Mouse (Mus musculus) stomach, embryonic 15.5 days (tissue): ENCODE data around the gene Hist1h2bf. TPM values are rescaled to one million over a fixed set of nuclear protein-coding genes. Genes with fewer than 3 reads are reported as not detected.
A peak's percentile ranks its signal among the peaks of the same experiment; 100 is the strongest.
"Not testable (repeated sequence)": the region's sequence is repeated elsewhere in the genome, so short reads cannot be mapped to it uniquely, and the experiment has no call there.

Experiments used
- ATAC-seq: fragments of 200-750 bp; cut with Nextera tagmentation; 2 replicates; pipeline ENCODE4 v1.8.0; 2017; ENCODE audit warnings: low read depth, moderate number of reproducible peaks, moderate TSS enrichment; ENCODE audit not compliant: insufficient read depth, low FRiP score
- H3K27ac ChIP-seq: fragments of 300-500 bp; sonication (generic); 2 replicates; pipeline ENCODE4 v1.5.1; 2015; ENCODE audit warnings: mild to moderate bottlenecking, inconsistent platforms
- H3K27me3 ChIP-seq: fragments of 300-500 bp; sonication (generic); replicated peaks from 2 replicates; pipeline ENCODE4 v1.6.1; 2015; ENCODE audit warnings: inconsistent platforms
- H3K36me3 ChIP-seq: fragments of 300-500 bp; sonication (generic); 2 replicates; pipeline ENCODE4 v1.6.1; 2015; ENCODE audit warnings: inconsistent platforms
- H3K4me1 ChIP-seq: fragments of 300-500 bp; sonication (generic); 2 replicates; pipeline ENCODE4 v1.6.1; 2015; ENCODE audit warnings: inconsistent platforms
- H3K4me2 ChIP-seq: fragments of 300-500 bp; sonication (generic); 2 replicates; pipeline ENCODE4 v1.6.1; 2015; ENCODE audit warnings: mild to moderate bottlenecking, inconsistent platforms
- H3K4me3 ChIP-seq: fragments of 300-500 bp; sonication (generic); replicated peaks from 2 replicates; pipeline ENCODE4 v1.5.1; 2015; ENCODE audit warnings: inconsistent platforms
- H3K9ac ChIP-seq: fragments of 300-500 bp; sonication (generic); 2 replicates; pipeline ENCODE4 v1.6.1; 2015; ENCODE audit warnings: inconsistent platforms
- H3K9me3 ChIP-seq: fragments of 300-500 bp; sonication (generic); 2 replicates; pipeline ENCODE4 v1.6.1; 2016; ENCODE audit warnings: inconsistent platforms
- WGBS: fragments of 180-500 bp; shearing (Covaris S2); methylation state at CpG from one replicate; pipeline ENCODE4 v1.1.7; 2015; 5-methylcytosine and 5-hydroxymethylcytosine counted together
- polyA plus RNA-seq: library from polyadenylated mRNA; unstranded; fragments of >200 nt; fragmentation: Nextera tagmentation; extraction: Ambion mirVana; gene quantifications from 2 replicates; pipeline ENCODE4 v1.2.1, GENCODE M21; 2015

Hist1h2bf gene
- polyA plus RNA-seq, 1 experiment from 2014 or later = 3.5 TPM

DNA sequence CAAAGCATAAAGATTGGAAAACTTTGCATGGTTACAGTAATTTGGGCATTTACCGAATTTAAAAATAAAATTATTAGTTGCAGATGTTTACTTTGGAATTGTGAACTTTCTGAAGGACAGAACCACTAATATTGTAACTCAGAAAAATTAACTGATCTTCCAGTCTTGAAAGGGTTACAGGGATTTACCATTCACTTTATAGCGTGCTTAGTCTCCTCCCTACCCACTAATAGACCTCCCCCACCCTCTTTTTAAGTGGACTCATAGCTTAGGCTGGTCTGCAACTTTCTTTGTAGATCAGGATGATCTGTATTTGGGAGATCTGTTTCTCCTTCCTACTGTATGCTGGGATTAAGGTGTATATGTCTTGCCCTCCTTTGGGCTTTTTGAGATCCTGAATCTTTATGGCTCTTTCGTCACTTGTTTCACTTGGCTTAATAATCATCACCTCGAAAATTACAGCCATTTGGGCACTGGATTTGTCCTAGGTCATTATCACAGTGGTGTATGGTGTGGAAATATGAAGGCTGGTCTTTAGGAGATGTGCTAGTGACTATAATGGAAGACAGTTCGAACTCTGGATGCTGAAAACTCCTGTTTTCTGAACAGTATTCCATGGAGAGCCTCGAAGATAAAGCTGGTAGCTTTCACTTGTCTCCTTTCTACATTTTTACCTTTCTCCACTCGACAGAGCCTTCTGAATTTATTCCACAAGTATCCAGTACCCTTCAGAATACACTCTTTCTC lies 37.7 kb downstream of the Hist1h2bf start:
- peak overlapping the region; percentile 35 for H3K4me3 ChIP-seq
- peak overlapping the region; percentile 70 for H3K4me2 ChIP-seq
- no peaks in the 10 kb centered on the region for H3K27me3 ChIP-seq
- H3K9me3 ChIP-seq = no peaks in the 10 kb centered on the region
- 14% methylated on average over 7 of the region's 7 CpGs for WGBS
- ATAC-seq = no peak
- H3K27ac ChIP-seq = peak overlapping the region; percentile 68
- peaks cover 17% of the 10 kb centered on the region for H3K4me1 ChIP-seq
- peak overlapping the region; percentile 9; the same call in 1 of the 2 replicates for H3K9ac ChIP-seq
- no peaks in the 10 kb centered on the region for H3K36me3 ChIP-seq

DNA sequence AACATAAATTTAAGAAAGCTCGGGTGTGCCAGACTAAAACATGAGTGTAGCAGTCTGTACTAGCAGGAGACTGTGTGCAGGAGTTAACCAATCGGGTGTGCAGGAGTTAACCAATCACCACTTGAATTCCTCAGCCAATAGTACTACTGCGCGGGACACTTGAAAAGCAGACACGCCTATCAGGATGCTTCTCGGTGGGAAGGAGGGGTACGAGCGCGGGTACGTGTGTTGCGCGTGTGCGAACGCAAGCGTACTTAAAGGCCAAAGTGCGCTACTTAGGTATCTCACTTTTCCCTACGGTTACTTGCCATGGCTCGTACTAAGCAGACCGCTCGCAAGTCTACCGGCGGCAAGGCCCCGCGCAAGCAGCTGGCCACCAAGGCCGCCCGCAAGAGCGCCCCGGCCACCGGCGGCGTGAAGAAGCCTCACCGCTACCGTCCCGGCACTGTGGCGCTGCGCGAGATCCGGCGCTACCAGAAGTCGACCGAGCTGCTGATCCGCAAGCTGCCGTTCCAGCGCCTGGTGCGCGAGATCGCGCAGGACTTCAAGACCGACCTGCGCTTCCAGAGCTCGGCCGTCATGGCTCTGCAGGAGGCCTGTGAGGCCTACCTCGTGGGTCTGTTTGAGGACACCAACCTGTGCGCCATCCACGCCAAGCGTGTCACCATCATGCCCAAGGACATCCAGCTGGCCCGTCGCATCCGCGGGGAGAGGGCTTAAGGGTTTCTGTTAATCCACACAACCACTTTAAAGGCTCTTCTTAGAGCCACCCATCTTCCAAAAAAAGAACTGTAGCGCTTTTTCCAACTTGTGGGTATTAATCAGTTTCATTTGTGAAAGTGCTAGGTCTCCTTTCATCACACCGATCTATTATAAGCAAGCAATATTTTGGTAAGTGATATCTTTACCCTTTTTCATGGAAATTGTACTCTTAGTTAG lies 38.6 kb downstream of the Hist1h2bf start, which contains the start of gene Hist1h3g:
TSS of gene Hist1h3g (plus strand) at position 286 of the 939 bp plus-strand sequence.
- Histone ChIP-seq H3K4me3 (peak within 1 kb of the TSS; percentile 50), H3K4me1 (peaks cover 17% of the 10 kb centered on the region), H3K27ac (peak within 1 kb of the TSS; percentile 87), H3K9ac (peak within 1 kb of the TSS; percentile 32; the same call in 1 of the 2 replicates), H3K4me2 (peak within 1 kb of the TSS; percentile 70)
- not testable (repeated sequence) for H3K27me3 ChIP-seq, H3K36me3 ChIP-seq, H3K9me3 ChIP-seq
- ATAC-seq = peak; percentile 88
- under 1% methylated on average over 52 of the region's 62 CpGs for whole genome bisulfite sequencing

DNA sequence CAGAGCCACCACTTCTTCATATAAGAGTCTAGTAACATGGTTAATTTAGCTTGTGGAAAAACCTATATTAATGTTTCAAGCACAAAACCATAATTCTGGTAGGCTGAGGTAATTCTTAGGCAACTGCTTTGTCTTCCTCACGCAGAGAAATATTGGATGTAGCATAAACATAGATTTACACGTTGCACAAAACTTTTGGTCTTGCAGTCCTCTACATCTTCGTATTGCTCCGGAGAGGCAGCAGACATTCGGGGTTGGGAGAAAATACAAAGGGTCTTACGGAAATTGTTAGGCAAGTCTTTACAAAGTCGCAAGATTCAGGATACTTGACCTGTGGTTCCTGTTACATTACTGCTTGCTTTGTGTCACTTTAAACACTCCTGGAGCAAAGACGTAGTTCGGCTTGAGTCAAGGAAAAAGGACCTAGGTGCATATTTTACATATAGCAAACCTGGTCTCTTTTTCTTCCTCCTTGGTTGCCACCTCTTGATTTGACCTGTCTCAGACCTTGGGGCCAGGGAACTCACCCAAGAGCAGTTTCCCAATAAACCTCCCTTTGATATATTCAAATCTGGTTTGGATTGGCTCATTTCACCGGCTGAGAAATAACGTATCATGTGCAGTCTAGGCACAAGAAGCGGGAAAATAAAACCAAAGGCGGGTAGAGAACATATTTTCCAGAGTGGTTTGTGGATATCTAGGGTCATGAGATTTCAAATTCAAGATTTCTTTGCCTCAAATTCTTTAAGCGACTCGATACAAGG lies 39.4 kb downstream of the Hist1h2bf start:
- peak overlapping the region; percentile 70 for H3K4me2 ChIP-seq
- H3K4me3 ChIP-seq = peak overlapping the region; percentile 50
- peak overlapping the region; percentile 1; the same call in 1 of the 2 replicates for H3K9ac ChIP-seq
- WGBS = under 1% methylated on average over 15 of the region's 15 CpGs
- no peaks in the 10 kb centered on the region for H3K9me3 ChIP-seq
- H3K36me3 ChIP-seq = no peaks in the 10 kb centered on the region
- no peaks in the 10 kb centered on the region for H3K27me3 ChIP-seq
- ATAC-seq = 0 out of 2 replicates have a peak, but pooled peaks have one; percentile 11
- peaks cover 17% of the 10 kb centered on the region for H3K4me1 ChIP-seq
- peak overlapping the region; percentile 87 for H3K27ac ChIP-seq

DNA sequence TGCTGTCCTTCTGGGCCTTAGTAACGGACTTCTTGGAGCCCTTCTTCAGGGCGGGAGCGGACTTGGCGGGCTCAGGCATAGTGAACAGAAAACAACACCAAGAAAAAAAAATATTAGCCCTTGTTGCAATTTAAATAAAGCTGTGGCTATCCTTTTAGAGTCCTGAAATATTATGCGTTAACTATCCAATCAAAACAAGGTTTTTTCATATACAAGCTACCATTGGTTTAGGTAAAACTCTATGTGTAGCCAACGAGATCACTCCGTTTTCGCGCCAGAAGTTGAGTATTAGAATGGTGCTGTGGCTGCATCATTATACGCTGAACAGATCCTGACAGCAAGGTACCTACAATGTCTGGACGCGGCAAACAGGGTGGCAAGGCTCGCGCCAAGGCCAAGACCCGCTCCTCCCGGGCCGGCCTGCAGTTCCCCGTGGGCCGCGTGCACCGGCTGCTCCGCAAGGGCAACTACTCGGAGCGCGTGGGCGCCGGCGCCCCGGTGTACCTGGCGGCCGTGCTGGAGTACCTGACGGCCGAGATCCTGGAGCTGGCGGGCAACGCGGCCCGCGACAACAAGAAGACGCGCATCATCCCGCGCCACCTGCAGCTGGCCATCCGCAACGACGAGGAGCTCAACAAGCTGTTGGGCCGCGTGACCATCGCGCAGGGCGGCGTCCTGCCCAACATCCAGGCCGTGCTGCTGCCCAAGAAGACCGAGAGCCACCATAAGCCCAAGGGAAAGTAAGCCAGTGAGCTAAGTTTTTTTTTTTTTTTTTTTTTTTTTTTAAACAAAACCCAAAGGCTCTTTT lies 40.2 kb downstream of the Hist1h2bf start, which contains the start of gene Hist1h2af:
TSS of gene Hist1h2af (plus strand) at position 347 of the 808 bp plus-strand sequence.
- Histone ChIP-seq H3K4me3 (peak within 1 kb of the TSS; percentile 50), H3K9ac (peak within 1 kb of the TSS; percentile 34; the same call in 1 of the 2 replicates), H3K27ac (peak within 1 kb of the TSS; percentile 98), H3K4me2 (peak within 1 kb of the TSS; percentile 70), H3K4me1 (peaks cover 21% of the 10 kb centered on the region)
- not testable (repeated sequence) for H3K9me3 ChIP-seq, H3K27me3 ChIP-seq, H3K36me3 ChIP-seq
- WGBS = under 1% methylated on average over 32 of the region's 53 CpGs
- peak; percentile 57 for ATAC-seq

DNA sequence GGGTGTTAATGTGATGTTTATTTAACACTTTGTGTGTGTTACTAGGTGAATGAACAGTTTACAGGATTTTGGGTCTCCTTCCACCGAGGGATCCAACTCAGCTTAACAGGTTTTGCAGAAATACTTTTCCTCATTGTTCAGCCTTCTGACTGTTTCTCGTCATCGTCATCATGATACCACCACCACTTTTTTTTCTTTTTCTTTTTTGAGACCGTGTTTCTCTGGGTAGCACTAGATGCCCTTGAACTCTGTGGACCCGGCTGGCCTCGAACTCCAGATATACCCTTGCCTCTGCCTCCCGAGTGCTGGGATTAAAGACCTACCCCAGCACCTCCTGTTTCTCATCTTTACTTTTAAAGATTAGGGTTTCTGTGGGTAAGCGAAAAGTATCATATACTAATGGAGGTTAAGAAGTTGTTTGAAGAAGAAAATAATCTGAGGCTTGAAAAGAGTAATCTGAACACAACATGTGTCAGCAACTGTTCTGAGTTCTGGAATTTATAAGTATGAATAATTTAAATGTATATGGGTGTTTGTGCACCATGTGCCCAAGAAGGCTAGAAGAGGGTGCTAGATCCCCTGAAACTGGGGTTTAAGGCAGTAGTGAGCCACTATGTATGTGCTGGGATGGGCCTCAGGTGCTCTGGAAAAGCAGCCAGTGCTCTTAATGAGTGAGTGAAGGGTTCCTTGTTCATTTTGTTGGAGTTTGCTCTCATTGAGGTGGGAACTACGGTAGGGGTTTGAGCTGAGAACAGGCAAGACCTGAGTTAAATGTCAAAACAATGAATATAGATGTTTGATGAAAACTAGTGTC lies 41.5 kb downstream of the Hist1h2bf start:
- peak overlapping the region; percentile 70 for H3K4me2 ChIP-seq
- 15% methylated on average over 9 of the region's 9 CpGs for WGBS
- H3K9ac ChIP-seq = peak overlapping the region; percentile 39; the same call in 1 of the 2 replicates

DNA sequence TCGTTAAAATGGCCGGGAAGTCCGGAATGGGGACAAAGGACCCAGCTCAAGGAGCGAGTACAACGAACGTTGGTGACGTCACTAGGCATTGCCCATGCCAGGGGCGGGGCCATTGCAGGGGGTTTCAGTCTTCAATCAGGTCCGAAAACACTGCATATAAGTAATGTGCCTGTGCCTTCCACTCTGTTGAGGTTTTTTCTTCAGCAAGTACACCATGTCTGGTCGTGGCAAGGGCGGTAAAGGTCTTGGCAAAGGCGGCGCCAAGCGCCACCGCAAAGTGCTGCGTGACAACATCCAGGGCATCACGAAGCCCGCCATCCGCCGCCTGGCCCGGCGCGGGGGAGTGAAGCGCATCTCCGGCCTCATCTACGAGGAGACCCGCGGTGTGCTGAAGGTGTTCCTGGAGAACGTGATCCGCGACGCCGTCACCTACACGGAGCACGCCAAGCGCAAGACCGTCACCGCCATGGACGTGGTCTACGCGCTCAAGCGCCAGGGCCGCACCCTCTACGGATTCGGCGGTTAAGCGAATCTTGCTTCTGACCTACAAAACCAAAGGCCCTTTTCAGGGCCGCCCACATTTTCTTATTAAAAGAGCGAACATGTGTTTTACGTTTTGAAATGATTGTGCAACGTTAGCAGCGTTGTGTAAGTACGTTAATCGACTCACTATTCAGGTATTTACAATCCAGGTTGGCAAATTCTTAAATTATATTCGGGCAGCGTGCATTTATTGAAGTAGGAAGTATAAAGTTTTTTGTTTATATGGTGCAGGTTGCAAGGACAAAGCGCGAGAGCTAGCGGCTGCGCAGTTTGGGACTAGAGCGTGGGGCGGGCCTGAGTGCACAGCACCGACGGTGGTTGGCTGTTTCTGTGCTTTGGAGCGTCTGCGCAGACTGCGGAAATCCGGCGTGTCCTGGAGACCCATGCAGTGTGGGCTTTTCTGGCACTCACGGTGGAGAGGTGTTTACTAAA lies 42.8 kb downstream of the Hist1h2bf start, which contains the start of gene Hist1h4h:
TSS of gene Hist1h4h (plus strand) at position 150 of the 975 bp plus-strand sequence.
- Histone ChIP-seq H3K27ac (peak within 1 kb of the TSS; percentile 98), H3K9me3 (no peaks in the 10 kb centered on the region), H3K4me2 (peak within 1 kb of the TSS; percentile 70), H3K4me3 (peak within 1 kb of the TSS; percentile 50), H3K9ac (peak within 1 kb of the TSS; percentile 43; the same call in 1 of the 2 replicates), H3K4me1 (peaks cover 13% of the 10 kb centered on the region), H3K27me3 (no peaks in the 10 kb centered on the region), H3K36me3 (no peaks in the 10 kb centered on the region)
- WGBS = under 1% methylated on average over 60 of the region's 70 CpGs
- peak; percentile 77 for ATAC-seq

More for the DNA sequence above, 41.5 kb downstream of the Hist1h2bf start:
- Histone ChIP-seq H3K27me3 (no peaks in the 10 kb centered on the region), H3K36me3 (no peaks in the 10 kb centered on the region), H3K4me1 (peaks cover 20% of the 10 kb centered on the region), H3K9me3 (no peaks in the 10 kb centered on the region), H3K27ac (peak overlapping the region; percentile 98), H3K4me3 (peak overlapping the region; percentile 50)
- ATAC-seq = no peak

DNA sequence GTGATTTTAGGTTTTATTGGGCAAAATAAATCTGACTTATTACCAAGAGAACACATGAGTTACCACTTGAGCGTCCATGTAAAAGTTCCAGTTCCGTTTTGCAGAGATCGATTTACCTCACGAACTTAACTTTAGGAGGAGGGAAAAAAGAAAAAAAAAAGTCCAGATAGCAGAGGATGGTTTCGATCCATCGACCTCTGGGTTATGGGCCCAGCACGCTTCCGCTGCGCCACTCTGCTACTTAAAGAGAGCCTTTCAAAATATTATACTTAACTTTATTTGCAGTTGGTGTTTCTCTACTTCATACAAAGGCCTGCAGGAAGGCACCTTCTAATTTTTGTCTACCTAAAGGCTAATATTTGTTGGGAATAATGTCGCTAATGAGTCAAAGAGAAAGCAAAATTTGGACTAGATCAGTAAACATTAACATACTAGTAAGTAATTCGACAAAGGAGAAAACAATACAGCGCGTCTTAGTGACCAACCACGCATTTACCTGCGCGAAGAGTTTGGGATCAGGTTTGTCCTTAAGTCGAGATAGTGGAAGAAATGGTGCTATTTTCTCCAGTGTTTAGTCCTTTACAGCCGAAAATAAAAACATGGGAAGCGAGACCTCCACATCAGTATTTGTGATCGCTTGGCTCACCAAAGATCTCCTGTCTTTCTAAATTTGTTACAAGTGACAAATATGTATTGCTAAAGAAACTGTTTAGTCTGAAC lies 43.7 kb downstream of the Hist1h2bf start:
- Histone ChIP-seq H3K9ac (peak overlapping the region; percentile 43; the same call in 1 of the 2 replicates), H3K4me1 (peaks cover 13% of the 10 kb centered on the region), H3K9me3 (no peaks in the 10 kb centered on the region), H3K4me2 (peak overlapping the region; percentile 70), H3K4me3 (peak overlapping the region; percentile 50), H3K36me3 (no peaks in the 10 kb centered on the region), H3K27me3 (no peaks in the 10 kb centered on the region), H3K27ac (peak overlapping the region; percentile 98)
- 0% methylated on average over 20 of the region's 20 CpGs for WGBS
- no peak for ATAC-seq

DNA sequence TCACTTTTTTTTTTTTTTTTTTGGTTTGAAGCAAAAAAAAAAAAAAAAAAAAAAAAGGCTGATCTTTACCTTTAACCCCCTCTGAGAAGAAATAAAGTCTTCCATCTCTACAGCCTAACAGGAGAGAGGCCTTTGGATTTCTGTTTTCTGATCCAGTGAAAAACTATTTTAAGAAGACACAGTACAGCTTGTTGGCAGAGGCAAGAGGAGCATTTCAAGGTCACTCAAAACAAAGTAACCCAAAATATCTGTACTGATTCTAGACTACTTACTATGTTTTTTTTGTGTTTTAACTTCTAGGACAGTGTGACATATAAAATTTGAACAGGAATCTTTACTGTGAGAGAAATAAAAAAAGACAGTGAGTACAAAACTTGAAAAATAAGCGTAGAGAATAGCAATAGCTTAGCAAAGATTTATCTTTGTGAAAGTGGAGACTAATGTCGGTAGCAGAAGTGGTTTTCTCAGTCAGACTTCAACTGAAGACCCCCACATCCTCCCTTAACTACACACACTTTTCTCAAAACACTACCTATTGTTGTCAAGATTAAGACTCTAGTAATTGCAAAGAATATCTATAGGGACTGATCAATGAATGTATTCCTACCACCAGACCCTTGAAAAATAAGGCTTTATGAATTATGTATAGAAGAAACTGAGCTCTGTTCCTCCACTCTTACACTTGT lies 44.4 kb downstream of the Hist1h2bf start:
- Histone ChIP-seq H3K9ac (0 out of 2 replicates have a peak overlapping the region, but pooled peaks have one; percentile 6), H3K4me1 (peaks cover 13% of the 10 kb centered on the region), H3K4me3 (peak overlapping the region; percentile 50), H3K9me3 (no peaks in the 10 kb centered on the region), H3K27me3 (no peaks in the 10 kb centered on the region), H3K4me2 (peak overlapping the region; percentile 70), H3K27ac (peak overlapping the region; percentile 98), H3K36me3 (no peaks in the 10 kb centered on the region)
- ATAC-seq = no peak
- WGBS = 17% methylated on average over 2 of the region's 2 CpGs
